Mouse (Mus musculus): ENCODE data around the gene Foxj1. TPM values are rescaled to one million over a fixed set of nuclear protein-coding genes. Genes with fewer than 3 reads are reported as not detected.
A peak's percentile ranks its signal among the peaks of the same experiment; 100 is the strongest.
"Not testable (repeated sequence)": the region's sequence is repeated elsewhere in the genome, so short reads cannot be mapped to it uniquely, and the experiment has no call there.

Gene Foxj1
- polyA plus RNA-seq, 1 experiment: not detected

- TF ChIP-seq CTCF (IDR thresholded peaks at IDR 0.05; ENCODE audit: insufficient read depth, low read depth, low read length): peak; percentile 66
- TF ChIP-seq POLR2A (IDR thresholded peaks at IDR 0.05; ENCODE audit: insufficient read depth, low read depth, low read length): no peak
- Histone ChIP-seq H3K4me3 (ENCODE audit: insufficient read depth, low read depth, low read length) (no peak overlapping the region), H3K27ac (ENCODE audit: insufficient read depth, low read depth, low read length) (no peak overlapping the region), H3K4me1 (ENCODE audit: control insufficient read depth, insufficient read depth, low read length) (peaks cover 5% of the 10 kb centered on the region)
- 26% methylated on average over 9 of the region's 9 CpGs for WGBS
Measured at GRCm38 (mm10) chr11:116368116-116368515, 32.9 kb upstream of the Foxj1 start.

GRCm38 (mm10) chr11:116366647-116367046 lies 31.4 kb upstream of the Foxj1 start:
- TF ChIP-seq CTCF (IDR thresholded peaks at IDR 0.05; ENCODE audit: insufficient read depth, low read depth, low read length) (no peak), POLR2A (IDR thresholded peaks at IDR 0.05; ENCODE audit: insufficient read depth, low read depth, low read length) (no peak)
- no peak overlapping the region for H3K4me3 ChIP-seq (ENCODE audit: insufficient read depth, low read depth, low read length)
- 92% methylated on average over 1 of the region's 1 CpGs for WGBS
- H3K27ac ChIP-seq (ENCODE audit: insufficient read depth, low read depth, low read length): no peak overlapping the region
- H3K4me1 ChIP-seq (ENCODE audit: control insufficient read depth, insufficient read depth, low read length): peaks cover 5% of the 10 kb centered on the region; the same call in 1 of the 2 replicates

- Histone ChIP-seq H3K27ac (ENCODE audit: insufficient read depth, low read depth, low read length) (no peak overlapping the region), H3K4me1 (ENCODE audit: control insufficient read depth, insufficient read depth, low read length) (peaks cover 5% of the 10 kb centered on the region; the same call in 1 of the 2 replicates), H3K4me3 (ENCODE audit: insufficient read depth, low read depth, low read length) (no peak overlapping the region)
- 98% methylated on average over 2 of the region's 2 CpGs for WGBS
- TF ChIP-seq CTCF (IDR thresholded peaks at IDR 0.05; ENCODE audit: insufficient read depth, low read depth, low read length) (no peak), POLR2A (IDR thresholded peaks at IDR 0.05; ENCODE audit: insufficient read depth, low read depth, low read length) (no peak)
Measured at GRCm38 (mm10) chr11:116366124-116366523, 30.9 kb upstream of the Foxj1 start.

GRCm38 (mm10) chr11:116365432-116365831 lies 30.2 kb upstream of the Foxj1 start:
- WGBS: 63% methylated on average over 13 of the region's 13 CpGs
- H3K27ac ChIP-seq (ENCODE audit: insufficient read depth, low read depth, low read length): no peak overlapping the region
- H3K4me1 ChIP-seq (ENCODE audit: control insufficient read depth, insufficient read depth, low read length): peaks cover 5% of the 10 kb centered on the region; the same call in 1 of the 2 replicates
- TF ChIP-seq POLR2A (IDR thresholded peaks at IDR 0.05; ENCODE audit: insufficient read depth, low read depth, low read length) (no peak), CTCF (IDR thresholded peaks at IDR 0.05; ENCODE audit: insufficient read depth, low read depth, low read length) (no peak)
- no peak overlapping the region for H3K4me3 ChIP-seq (ENCODE audit: insufficient read depth, low read depth, low read length)

GRCm38 (mm10) chr11:116362015-116362414 lies 26.8 kb upstream of the Foxj1 start:
- Histone ChIP-seq H3K4me1 (ENCODE audit: control insufficient read depth, insufficient read depth, low read length) (0 out of 2 replicates have a peak, but pooled peaks cover 3% of the 10 kb centered on the region), H3K27ac (ENCODE audit: insufficient read depth, low read depth, low read length) (no peak overlapping the region; the same call in 1 of the 2 replicates), H3K4me3 (ENCODE audit: insufficient read depth, low read depth, low read length) (no peak overlapping the region)
- WGBS: 78% methylated on average over 11 of the region's 11 CpGs
- TF ChIP-seq CTCF (IDR thresholded peaks at IDR 0.05; ENCODE audit: insufficient read depth, low read depth, low read length) (no peak), POLR2A (IDR thresholded peaks at IDR 0.05; ENCODE audit: insufficient read depth, low read depth, low read length) (no peak)

- H3K4me3 ChIP-seq (ENCODE audit: insufficient read depth, low read depth, low read length); H3K27ac ChIP-seq (ENCODE audit: insufficient read depth, low read depth, low read length); H3K4me1 ChIP-seq (ENCODE audit: control insufficient read depth, insufficient read depth, low read length): not testable (repeated sequence)
- WGBS: 96% methylated on average over 5 of the region's 5 CpGs
Measured at GRCm38 (mm10) chr11:116360915-116361314, 25.7 kb upstream of the Foxj1 start.

- TF ChIP-seq POLR2A (IDR thresholded peaks at IDR 0.05; ENCODE audit: insufficient read depth, low read depth, low read length) (no peak), CTCF (IDR thresholded peaks at IDR 0.05; ENCODE audit: insufficient read depth, low read depth, low read length) (no peak)
- no peak overlapping the region for H3K27ac ChIP-seq (ENCODE audit: insufficient read depth, low read depth, low read length)
- H3K4me3 ChIP-seq (ENCODE audit: insufficient read depth, low read depth, low read length): no peak overlapping the region
- 0 out of 2 replicates have a peak, but pooled peaks cover 3% of the 10 kb centered on the region for H3K4me1 ChIP-seq (ENCODE audit: control insufficient read depth, insufficient read depth, low read length)
- 74% methylated on average over 12 of the region's 12 CpGs for WGBS
Measured at GRCm38 (mm10) chr11:116359652-116360051, 24.5 kb upstream of the Foxj1 start.

GRCm38 (mm10) chr11:116358926-116359637 lies 23.9 kb upstream of the Foxj1 start:
- WGBS: 78% methylated on average over 15 of the region's 15 CpGs
- TF ChIP-seq POLR2A (IDR thresholded peaks at IDR 0.05; ENCODE audit: insufficient read depth, low read depth, low read length) (no peak), CTCF (IDR thresholded peaks at IDR 0.05; ENCODE audit: insufficient read depth, low read depth, low read length) (no peak)

GRCm38 (mm10) chr11:116354521-116354920 lies 19.3 kb upstream of the Foxj1 start:
- H3K27ac ChIP-seq (ENCODE audit: insufficient read depth, low read depth, low read length): no peak overlapping the region
- no peak overlapping the region for H3K4me3 ChIP-seq (ENCODE audit: insufficient read depth, low read depth, low read length)
- H3K4me1 ChIP-seq (ENCODE audit: control insufficient read depth, insufficient read depth, low read length): no peaks in the 10 kb centered on the region
- no peak for TF ChIP-seq POLR2A (IDR thresholded peaks at IDR 0.05; ENCODE audit: insufficient read depth, low read depth, low read length)
- TF ChIP-seq CTCF (IDR thresholded peaks at IDR 0.05; ENCODE audit: insufficient read depth, low read depth, low read length): no peak
- 55% methylated on average over 17 of the region's 17 CpGs for WGBS

More at GRCm38 (mm10) chr11:116358926-116359637, 23.9 kb upstream of the Foxj1 start:
- Histone ChIP-seq H3K27ac (ENCODE audit: insufficient read depth, low read depth, low read length) (no peak overlapping the region; the same call in 1 of the 2 replicates), H3K4me3 (ENCODE audit: insufficient read depth, low read depth, low read length) (no peak overlapping the region), H3K4me1 (ENCODE audit: control insufficient read depth, insufficient read depth, low read length) (0 out of 2 replicates have a peak, but pooled peaks cover 3% of the 10 kb centered on the region)
